Mouse (Mus musculus) kidney, postnatal 36 days (tissue): ENCODE data around the gene Spire2.

Experiments
- DNase-seq, 2 experiments: peaks; one replicate each; pipeline ENCODE4 v3.0.0; 2021 to 2022; ENCODE audit warnings: mixed read lengths in 2 of 2

Spire2 gene

DNA sequence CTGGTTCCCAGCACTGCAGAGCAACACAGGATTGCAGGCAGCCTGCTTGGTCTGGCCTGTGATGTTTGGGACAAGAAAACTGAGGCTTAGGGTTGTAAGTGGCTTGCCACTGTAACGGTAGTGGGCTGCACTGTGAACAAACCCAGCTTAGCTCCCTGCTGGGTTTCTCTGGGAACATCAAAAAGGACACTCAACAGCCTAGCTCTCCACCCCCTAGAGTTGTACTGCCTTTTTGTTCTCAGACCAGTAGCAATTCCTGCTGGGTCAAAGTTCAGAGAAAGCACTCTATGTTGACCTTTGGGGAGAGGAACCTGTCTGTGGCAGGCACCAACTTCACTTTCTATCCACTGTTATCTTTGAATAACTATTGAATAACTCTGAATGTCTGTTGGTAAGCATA lies 2.0 kb downstream of the Spire2 start:
- DNase-seq = no peak

DNA sequence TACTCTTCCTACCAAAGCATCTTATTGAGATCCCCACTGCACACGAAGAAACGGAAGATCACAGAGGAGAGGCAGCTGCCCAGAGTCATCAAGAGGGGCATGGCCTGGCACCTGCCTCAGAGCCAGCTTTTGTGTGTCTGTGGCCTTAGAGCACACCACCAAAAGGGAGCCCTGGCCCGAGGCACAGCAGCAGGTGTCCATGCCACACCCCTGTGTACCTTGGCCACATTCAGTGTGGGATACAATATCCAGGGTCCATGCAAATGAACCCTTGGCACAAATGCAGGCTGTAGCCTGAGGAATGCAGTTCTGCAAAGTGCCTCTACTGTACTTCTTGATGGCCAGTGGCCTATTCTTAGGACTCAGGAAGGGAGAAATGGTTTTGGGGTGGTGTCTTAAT lies 5.0 kb downstream of the Spire2 start:
- peak; percentile 54 to 55 for DNase-seq

DNA sequence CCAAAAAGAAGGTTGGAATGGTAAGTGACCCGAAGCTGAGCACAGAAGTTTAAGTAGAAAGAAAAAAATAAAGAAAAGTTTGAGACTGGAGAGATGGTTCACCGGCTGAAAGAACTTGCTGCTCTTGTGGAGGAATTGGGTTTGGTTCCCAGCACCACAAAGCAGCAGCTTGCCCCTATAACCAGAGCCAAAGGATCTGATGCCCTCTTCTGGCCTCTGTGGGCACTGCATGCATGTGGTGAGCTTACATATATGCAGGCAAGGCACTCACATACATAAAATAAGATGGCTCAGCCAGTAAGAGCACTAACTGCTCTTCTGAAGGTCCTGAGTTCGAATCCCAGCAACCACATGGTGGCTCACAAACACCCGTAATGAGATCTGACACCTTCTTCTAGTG lies 7.6 kb downstream of the Spire2 start:
- no peak for DNase-seq

GRCm38 (mm10) chr8:123341040-123342015 lies 8.8 kb downstream of the Spire2 start:
- no peak for DNase-seq

DNA sequence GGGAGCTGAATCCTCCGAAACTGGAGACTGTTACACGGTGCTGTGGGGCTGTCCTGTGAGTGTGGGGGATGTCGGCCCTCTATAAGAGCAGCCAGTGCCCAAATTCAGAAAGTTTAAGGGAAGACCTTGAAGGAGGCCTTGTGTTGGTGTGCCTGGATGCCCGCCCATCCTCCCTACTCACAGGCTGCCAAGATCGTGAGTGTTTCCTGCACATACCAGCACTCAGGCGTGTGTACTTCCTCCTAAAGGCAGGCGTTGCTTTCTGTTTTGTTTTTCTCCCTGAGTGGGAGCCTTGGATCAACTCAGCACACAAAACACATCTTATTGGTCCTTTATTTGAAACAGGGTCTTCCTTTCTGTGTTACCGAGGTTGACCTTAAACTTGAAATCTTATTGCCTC lies 9.7 kb downstream of the Spire2 start:
- no peak for DNase-seq

DNA sequence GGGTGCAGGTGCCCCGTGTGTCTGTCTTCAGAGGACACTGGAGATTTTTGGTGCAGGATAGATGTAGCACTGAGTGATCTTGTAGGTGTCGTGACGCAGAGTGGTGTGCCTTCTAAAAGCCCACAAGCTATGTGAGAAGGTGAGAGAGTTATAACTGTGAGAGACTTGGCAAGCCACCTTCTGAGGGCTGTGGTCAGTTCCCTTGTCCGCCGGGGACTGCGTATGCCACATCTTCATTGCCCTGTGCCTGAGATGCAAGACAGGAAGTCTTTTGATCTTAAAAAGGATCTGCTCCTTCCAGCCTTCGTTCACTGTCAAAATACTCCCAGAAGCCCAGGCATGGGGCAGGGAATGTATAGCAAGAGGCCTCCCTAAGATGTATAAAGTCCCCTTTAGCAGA lies 10.4 kb downstream of the Spire2 start:
- DNase-seq = no peak

DNA sequence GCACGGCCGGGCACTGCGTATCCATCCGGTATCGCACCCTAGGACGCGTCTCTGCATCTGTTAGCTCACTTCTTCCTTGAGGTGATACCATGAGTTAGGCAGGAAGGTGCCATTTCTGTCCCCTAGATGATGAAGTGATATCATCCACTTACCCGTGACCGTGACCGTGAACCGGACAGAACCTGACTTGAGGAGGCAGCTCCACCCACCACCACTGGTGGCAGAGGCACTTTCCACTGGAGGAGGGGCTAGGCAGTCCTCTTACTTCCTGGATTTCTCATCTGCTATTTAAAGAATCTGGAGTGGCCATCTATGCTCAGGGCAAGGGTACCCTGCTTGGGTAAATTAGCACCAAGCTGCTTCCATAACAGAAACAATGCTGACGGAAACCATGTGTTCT lies 10.9 kb downstream of the Spire2 start:
- peak; percentile 33 to 42 for DNase-seq

DNA sequence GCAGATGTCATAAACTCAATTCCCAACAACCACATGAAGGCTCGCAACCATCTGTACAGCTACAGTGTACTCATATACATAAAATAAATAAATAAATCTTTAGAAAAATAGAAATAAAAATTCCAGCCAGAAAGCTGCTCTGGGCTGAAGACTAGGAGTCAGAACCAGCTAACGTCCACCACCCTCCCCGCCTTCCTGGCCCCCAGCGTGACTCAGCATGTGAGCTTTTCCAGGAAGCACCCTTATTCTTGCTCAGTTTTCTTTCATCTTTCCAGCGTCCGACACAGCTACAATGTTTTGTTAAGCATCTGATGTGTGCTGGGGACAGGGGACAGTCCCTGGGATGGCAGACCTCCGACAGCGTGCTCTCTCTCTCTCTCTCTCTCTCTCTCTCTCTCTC lies 12.6 kb downstream of the Spire2 start:
- DNase-seq = no peak

GRCm38 (mm10) chr8:123345856-123346255 lies 13.3 kb downstream of the Spire2 start:
- DNase-seq = no peak

DNA sequence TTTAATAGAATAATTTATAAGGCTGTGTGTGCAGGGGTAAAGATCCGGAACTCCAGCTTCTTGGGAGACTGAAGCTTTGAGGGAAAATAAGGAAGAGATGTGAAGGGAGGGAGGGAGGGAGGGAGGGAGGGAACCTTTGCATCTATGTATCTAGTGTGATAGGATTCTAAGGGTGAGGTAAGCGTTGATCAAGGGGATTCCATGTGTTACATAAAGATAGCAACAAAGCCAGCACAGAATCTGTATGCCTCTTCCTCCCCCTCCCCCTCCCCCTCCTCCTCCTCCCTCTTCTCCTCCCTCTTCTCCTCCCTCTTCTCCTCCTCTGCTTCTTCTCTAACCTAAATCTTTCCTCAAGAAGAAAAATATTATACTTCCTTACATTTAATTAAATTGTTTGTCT lies 14.8 kb downstream of the Spire2 start:
- no peak for DNase-seq

DNA sequence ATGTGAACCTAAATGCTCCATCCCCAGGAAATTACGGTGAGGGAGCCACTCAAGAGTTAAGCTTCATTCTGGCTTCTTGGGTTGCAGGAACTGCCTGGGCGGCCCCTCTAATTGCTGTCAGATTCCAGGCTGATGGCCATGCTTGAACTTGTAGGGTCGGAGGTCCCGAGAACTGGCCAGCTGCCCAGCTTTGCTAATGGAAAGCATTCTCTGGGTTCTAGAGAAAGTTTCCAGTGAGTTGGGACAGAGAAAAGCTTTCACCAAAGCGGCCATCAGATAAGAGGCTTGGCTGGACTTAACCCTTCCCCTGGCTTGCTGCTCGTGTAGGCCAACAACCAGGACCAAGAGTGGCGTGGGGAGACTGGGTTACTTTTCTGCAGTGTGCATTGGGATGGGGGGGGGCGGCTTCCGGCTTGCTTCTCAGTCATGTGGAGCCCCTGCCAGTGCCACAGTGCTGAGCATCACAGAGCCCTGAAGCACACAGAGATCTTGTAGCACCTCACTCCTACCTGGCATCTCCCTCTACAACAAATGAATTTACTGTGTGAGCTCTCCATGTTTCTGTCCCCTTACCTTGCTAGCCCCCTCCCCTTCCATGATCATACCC lies 15.8 kb downstream of the Spire2 start:
- peak; percentile 83 to 85 for DNase-seq

GRCm38 (mm10) chr8:123349073-123349472 lies 16.6 kb downstream of the Spire2 start:
- no peak for DNase-seq

- no peak for DNase-seq
Measured at GRCm38 (mm10) chr8:123352118-123352517, 19.6 kb downstream of the Spire2 start.

DNA sequence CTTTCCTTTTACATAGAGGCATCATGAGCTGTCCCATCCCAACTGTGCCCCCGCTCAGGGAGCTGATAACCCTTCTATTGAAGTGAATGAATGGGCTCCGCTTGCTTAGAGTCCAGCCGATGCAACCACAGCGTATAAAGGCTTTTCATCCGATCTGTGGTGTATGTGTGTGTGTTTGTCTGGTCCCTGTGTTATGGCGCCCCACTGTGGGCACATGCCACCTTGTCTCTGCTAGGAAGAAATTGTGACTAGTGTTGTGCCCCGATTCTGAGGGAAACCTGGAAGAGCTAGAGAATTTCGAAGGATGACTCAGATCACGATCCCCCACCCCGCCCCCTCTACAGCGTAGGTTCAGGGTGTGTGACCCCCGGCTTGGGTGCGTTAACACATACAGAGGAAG lies 20.3 kb downstream of the Spire2 start:
- peak; percentile 66 to 87 for DNase-seq

- no peak for DNase-seq
Measured at GRCm38 (mm10) chr8:123353216-123353615, 20.7 kb downstream of the Spire2 start.

DNA sequence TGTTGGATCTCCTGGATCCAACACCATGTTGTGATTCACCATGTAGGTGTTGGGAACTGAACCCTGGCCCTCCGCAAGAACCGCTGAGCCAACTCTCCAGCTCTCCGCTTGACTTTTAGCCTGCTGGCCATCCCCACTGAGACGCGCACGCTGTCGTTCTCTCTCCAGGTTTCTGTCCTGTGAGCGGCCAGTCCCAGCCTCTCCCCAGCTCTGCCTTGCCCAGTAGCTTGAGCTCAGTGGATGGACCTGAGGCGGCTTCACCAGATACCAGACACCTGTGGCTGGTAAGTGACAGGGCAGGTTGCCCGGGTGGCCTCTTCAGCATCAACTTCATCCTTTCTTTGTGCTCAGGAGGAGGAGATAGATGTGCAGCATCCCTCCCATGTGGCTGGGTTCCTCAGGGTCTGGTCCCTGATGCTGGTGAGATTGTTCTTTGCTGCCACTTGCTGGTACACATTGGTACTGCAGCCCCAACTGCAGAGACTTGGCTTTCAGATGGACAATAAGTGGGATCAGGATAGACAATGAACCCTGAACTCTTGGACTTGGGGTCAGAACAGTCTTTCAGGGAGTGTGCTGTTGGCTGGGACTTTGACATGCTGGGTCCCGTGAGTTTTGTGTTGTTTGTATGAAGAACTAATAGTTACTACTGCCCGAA lies 28.7 kb downstream of the Spire2 start:
- DNase-seq = peak; percentile 82 to 91

GRCm38 (mm10) chr8:123373403-123374238 lies 41.1 kb downstream of the Spire2 start, which contains the start of gene Tcf25:
TSS of gene Tcf25 (plus strand) at chr8:123373753.
- peak; percentile 96 to 97 for DNase-seq

DNA sequence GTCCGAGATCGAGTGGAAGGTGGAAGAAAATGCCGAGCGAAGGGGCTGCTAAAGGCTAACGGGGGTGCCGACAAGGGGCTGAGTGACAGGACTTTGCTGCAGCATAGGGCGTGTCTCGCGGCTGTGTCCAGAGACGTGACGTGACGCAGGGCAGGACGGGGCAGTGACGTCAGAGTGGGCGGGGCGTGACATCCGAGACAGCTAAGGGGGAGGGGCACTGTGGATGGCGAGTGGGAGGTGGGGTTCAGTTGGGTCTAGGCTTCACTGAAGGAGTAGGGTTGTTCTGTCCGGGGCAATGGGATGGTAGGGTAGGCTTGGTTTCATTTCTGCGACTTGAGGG lies 41.7 kb downstream of the Spire2 start:
- DNase-seq = peak; percentile 95 to 98

DNA sequence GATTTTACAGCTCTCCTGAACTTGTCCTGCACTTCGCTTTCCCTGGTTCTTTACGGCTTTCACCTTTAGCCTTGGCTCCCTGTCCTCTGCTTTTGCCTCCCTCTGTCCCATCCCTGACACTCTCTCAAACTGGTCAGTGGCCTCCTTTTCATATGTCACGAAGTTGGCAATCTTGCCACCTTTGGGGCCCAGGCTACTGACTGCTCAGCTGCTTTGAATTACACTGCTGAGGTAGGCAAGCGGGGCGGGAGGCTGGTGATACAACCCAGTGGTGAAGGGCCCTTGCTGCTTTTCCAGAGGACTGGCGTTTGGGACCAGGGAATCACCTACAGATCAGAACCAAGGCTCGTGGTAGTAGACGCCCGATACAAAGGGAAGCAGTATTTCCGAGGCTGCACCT lies 43.2 kb downstream of the Spire2 start:
- no peak for DNase-seq

- DNase-seq = no peak
Measured at GRCm38 (mm10) chr8:123376106-123376505, 43.6 kb downstream of the Spire2 start.

GRCm38 (mm10) chr8:123381711-123382110 lies 49.2 kb downstream of the Spire2 start:
- no peak for DNase-seq

- DNase-seq = no peak
Measured at GRCm38 (mm10) chr8:123382516-123382915, 50.0 kb downstream of the Spire2 start.
